Mouse (Mus musculus) myocyte (in vitro differentiated cells): ENCODE results near the gene Padi6. TPM values are rescaled to one million over a fixed set of nuclear protein-coding genes. Genes with fewer than 3 reads are reported as not detected.

ENCODE experiments used
- H3K27me3 ChIP-seq: one replicate; pipeline ENCODE4 v1.6.1; 2011; ENCODE audit not compliant: control insufficient read depth, insufficient read depth, insufficient read length
- H3K36me3 ChIP-seq: one replicate; pipeline ENCODE4 v1.6.1; 2011; ENCODE audit not compliant: control insufficient read depth, insufficient read depth
- H3K4me2 ChIP-seq: one replicate; pipeline ENCODE4 v1.6.1; 2011; ENCODE audit warnings: low read depth, control low read depth
- H3K4me3 ChIP-seq: one replicate; pipeline ENCODE4 v1.5.1; 2011; ENCODE audit warnings: mild to moderate bottlenecking, control low read depth, moderate library complexity
- H3K79me2 ChIP-seq: one replicate; pipeline ENCODE4 v1.6.1; 2011; ENCODE audit not compliant: control insufficient read depth, insufficient read depth
- H3ac ChIP-seq: one replicate; pipeline ENCODE4 v1.6.1; 2011; ENCODE audit not compliant: control insufficient read depth, insufficient read length
- CEBPB ChIP-seq: IDR thresholded peaks from 2 replicates; pipeline ENCODE4 v1.6.1; 2011; ENCODE audit warnings: mild to moderate bottlenecking, moderate library complexity; ENCODE audit not compliant: poor library complexity, insufficient read depth, severe bottlenecking
- E2F4 ChIP-seq: IDR thresholded peaks from one replicate; pipeline ENCODE4 v1.6.1; 2011; ENCODE audit warnings: mild to moderate bottlenecking, control low read depth, moderate library complexity; ENCODE audit not compliant: insufficient read depth
- MAX ChIP-seq: IDR thresholded peaks from one replicate; pipeline ENCODE4 v1.6.1; 2011; ENCODE audit warnings: low read depth, mild to moderate bottlenecking, control low read depth
- MYOD1 ChIP-seq, 3 experiments: IDR thresholded peaks; one replicate each; pipeline ENCODE4 v1.6.1; 2011; ENCODE audit warnings: control low read depth in 2 of 3, low read depth in 2 of 3, mild to moderate bottlenecking in 2 of 3, moderate library complexity in 1 of 3; ENCODE audit not compliant: insufficient read length in 2 of 3, control insufficient read depth in 1 of 3
- MYOG ChIP-seq, 3 experiments: IDR thresholded peaks; one replicate each; pipeline ENCODE4 v1.6.1; 2011; ENCODE audit warnings: control low read depth in 2 of 3, low read depth in 2 of 3, mild to moderate bottlenecking in 2 of 3; ENCODE audit not compliant: insufficient read length in 2 of 3, control insufficient read depth in 1 of 3, insufficient read depth in 1 of 3
- POLR2A ChIP-seq: IDR thresholded peaks from one replicate; pipeline ENCODE4 v1.6.1; 2011; ENCODE audit warnings: low read depth, mild to moderate bottlenecking, control low read depth, moderate library complexity; ENCODE audit not compliant: insufficient read length
- POLR2AphosphoS2 ChIP-seq: IDR thresholded peaks from one replicate; pipeline ENCODE4 v1.6.1; 2011; ENCODE audit warnings: low read depth, control low read depth; ENCODE audit not compliant: insufficient read length
- REST ChIP-seq: IDR thresholded peaks from one replicate; pipeline ENCODE4 v1.6.1; 2011; ENCODE audit warnings: mild to moderate bottlenecking, control low read depth, moderate library complexity; ENCODE audit not compliant: insufficient read depth, insufficient read length
- SRF ChIP-seq: IDR thresholded peaks from one replicate; pipeline ENCODE4 v1.6.1; 2011; ENCODE audit warnings: low read depth; ENCODE audit not compliant: control insufficient read depth, insufficient read length
- TCF12 ChIP-seq: IDR thresholded peaks from one replicate; pipeline ENCODE4 v1.6.1; 2011; ENCODE audit warnings: mild to moderate bottlenecking, control low read depth; ENCODE audit not compliant: poor library complexity, insufficient read depth, severe bottlenecking
- TCF3 ChIP-seq: IDR thresholded peaks from one replicate; pipeline ENCODE4 v1.6.1; 2011; ENCODE audit warnings: low read depth, control low read depth; ENCODE audit not compliant: insufficient read length
- USF1 ChIP-seq: IDR thresholded peaks from one replicate; pipeline ENCODE4 v1.6.1; 2011; ENCODE audit warnings: low read depth, mild to moderate bottlenecking, control low read depth, moderate library complexity
- polyA plus RNA-seq: library from polyadenylated mRNA; unstranded; fragments of >200 nt; fragmentation: generic; extraction: Trizol; gene quantifications from one replicate; pipeline ENCODE4 v1.2.1, GENCODE M21; 2012; ENCODE audit warnings: missing spikeins

The Padi6 gene
- polyA plus RNA-seq, 1 experiment = 0.20 TPM

GRCm38 (mm10) chr4:140701716-140702561, 40.5 kb downstream of the Padi6 start:
- no peaks in the 10 kb centered on the region for H3K27me3 ChIP-seq
- no peak for TF ChIP-seq SRF
- TF ChIP-seq MYOG (IDR thresholded peaks at IDR 0.05; ENCODE audit: control insufficient read depth in 1 of 3, insufficient read depth in 1 of 3, insufficient read length in 2 of 3, low read depth in 2 of 3) = no peak
- TF ChIP-seq TCF12 = no peak
- peak; percentile 33 for TF ChIP-seq POLR2AphosphoS2
- peak; percentile 9 for TF ChIP-seq POLR2A
- TF ChIP-seq MAX = no peak
- no peak for TF ChIP-seq TCF3
- TF ChIP-seq CEBPB = no peak
- no peak for TF ChIP-seq E2F4
- no peak for TF ChIP-seq USF1
- peak in 1 of 3 experiments; percentile 47 for TF ChIP-seq MYOD1 (IDR thresholded peaks at IDR 0.05; ENCODE audit: control insufficient read depth in 1 of 3, insufficient read length in 2 of 3, low read depth in 2 of 3)
- TF ChIP-seq REST = no peak
- no peaks in the 10 kb centered on the region for H3K36me3 ChIP-seq
- H3K4me3 ChIP-seq = peak overlapping the region; percentile 51
- peaks cover 42% of the 10 kb centered on the region for H3K79me2 ChIP-seq
- no peak overlapping the region for H3K4me2 ChIP-seq
- H3ac ChIP-seq = peak overlapping the region; percentile 84

- H3K36me3 ChIP-seq = no peaks in the 10 kb centered on the region
- peak overlapping the region; percentile 84 for H3ac ChIP-seq
- H3K4me2 ChIP-seq = peak overlapping the region; percentile 83
- peaks cover 34% of the 10 kb centered on the region for H3K79me2 ChIP-seq
- H3K27me3 ChIP-seq = no peaks in the 10 kb centered on the region
- H3K4me3 ChIP-seq = peak overlapping the region; percentile 51
- TF ChIP-seq CEBPB (no peak), TCF12 (no peak), MYOG (IDR thresholded peaks at IDR 0.05; ENCODE audit: control insufficient read depth in 1 of 3, insufficient read depth in 1 of 3, insufficient read length in 2 of 3, low read depth in 2 of 3) (peak in 1 of 3 experiments; percentile 21), MAX (no peak), MYOD1 (IDR thresholded peaks at IDR 0.05; ENCODE audit: control insufficient read depth in 1 of 3, insufficient read length in 2 of 3, low read depth in 2 of 3) (no peak), E2F4 (no peak), REST (no peak), POLR2AphosphoS2 (peak; percentile 56), USF1 (no peak), SRF (no peak), TCF3 (no peak), POLR2A (peak; percentile 71)
Observed at GRCm38 (mm10) chr4:140701049-140701715, 41.3 kb downstream of the Padi6 start.

- Histone ChIP-seq H3K27me3 (no peaks in the 10 kb centered on the region), H3K36me3 (no peaks in the 10 kb centered on the region), H3ac (peak within 1 kb of the TSS; percentile 84), H3K79me2 (peaks cover 27% of the 10 kb centered on the region), H3K4me2 (peak within 1 kb of the TSS; percentile 83), H3K4me3 (peak within 1 kb of the TSS; percentile 51)
- TF ChIP-seq TCF12 = no peak
- TF ChIP-seq POLR2AphosphoS2 = peak; percentile 83
- TF ChIP-seq POLR2A = peak; percentile 56
- TF ChIP-seq E2F4 = no peak
- TF ChIP-seq MYOD1 (IDR thresholded peaks at IDR 0.05; ENCODE audit: control insufficient read depth in 1 of 3, insufficient read length in 2 of 3, low read depth in 2 of 3) = no peak
Observed at GRCm38 (mm10) chr4:140700269-140701018, 42.0 kb downstream of the Padi6 start, which contains the start of gene Rcc2. Gene Rcc2, plus strand, starts transcription at chr4:140700541.

- no peaks in the 10 kb centered on the region for H3K27me3 ChIP-seq
- H3K36me3 ChIP-seq = no peaks in the 10 kb centered on the region
- peak overlapping the region; percentile 51 for H3K4me3 ChIP-seq
- peaks cover 18% of the 10 kb centered on the region for H3K79me2 ChIP-seq
- H3ac ChIP-seq = no peak overlapping the region
- H3K4me2 ChIP-seq = peak overlapping the region; percentile 83
- peak; percentile 62 for TF ChIP-seq USF1
- peak; percentile 64 for TF ChIP-seq POLR2A
- no peak for TF ChIP-seq MYOG (IDR thresholded peaks at IDR 0.05; ENCODE audit: control insufficient read depth in 1 of 3, insufficient read depth in 1 of 3, insufficient read length in 2 of 3, low read depth in 2 of 3)
- TF ChIP-seq POLR2AphosphoS2 = peak; percentile 60
- peak; percentile 88 for TF ChIP-seq SRF
- peak; percentile 82 for TF ChIP-seq MAX
- TF ChIP-seq E2F4 = no peak
- TF ChIP-seq CEBPB = peak; percentile 99
Observed at GRCm38 (mm10) chr4:140699441-140700127, 42.9 kb downstream of the Padi6 start.
